Mouse (Mus musculus): ENCODE measurements around the gene Cpa1.

The Cpa1 gene

DNA sequence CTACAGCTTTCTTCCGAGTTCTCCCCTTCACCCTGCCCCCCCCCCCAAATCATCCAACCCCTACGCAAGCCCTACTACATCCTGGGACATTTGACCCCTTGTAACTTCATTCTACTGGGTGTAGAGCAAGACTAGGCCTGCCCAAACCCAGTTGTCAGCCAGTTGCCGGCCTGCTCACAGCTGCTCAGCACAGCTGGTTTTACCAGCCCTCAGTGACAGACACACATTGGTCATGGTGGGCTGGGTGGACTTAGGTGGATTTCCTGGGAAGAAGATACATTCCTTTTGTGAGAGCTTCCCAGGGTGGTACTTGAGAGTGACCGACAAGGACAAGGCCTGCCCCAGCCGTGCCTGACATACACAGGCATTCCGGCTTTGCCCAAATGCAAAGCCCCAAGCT, 18.0 kb upstream of the Cpa1 start:
- DNase-seq (ENCODE audit: low read depth) = no peak

GRCm38 (mm10) chr6:30621986-30622389, 17.0 kb upstream of the Cpa1 start:
- no peak for DNase-seq (ENCODE audit: low read depth)

GRCm38 (mm10) chr6:30624763-30625162, 14.3 kb upstream of the Cpa1 start:
- no peak for DNase-seq (ENCODE audit: low read depth)

GRCm38 (mm10) chr6:30628152-30628551, 10.9 kb upstream of the Cpa1 start:
- no peak for DNase-seq (ENCODE audit: low read depth)

DNA sequence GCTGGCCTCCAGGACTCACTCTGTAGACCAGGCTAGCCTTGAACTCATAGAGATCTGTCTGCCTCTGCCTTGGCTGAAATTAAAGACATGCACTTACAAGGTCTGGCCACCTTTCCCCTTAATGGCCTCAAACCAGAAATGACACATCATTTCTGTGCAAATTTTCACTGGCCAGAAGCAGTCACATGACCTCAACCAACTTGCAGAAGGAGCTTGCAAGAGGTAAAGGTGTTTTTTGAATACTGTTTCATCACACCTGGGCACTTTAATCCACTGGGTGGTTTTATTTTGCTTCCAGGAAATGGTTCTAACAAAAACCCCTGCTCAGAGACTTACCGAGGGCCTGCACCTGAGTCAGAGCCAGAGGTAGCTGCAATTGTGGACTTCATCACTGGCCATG, 9.0 kb upstream of the Cpa1 start:
- DNase-seq (ENCODE audit: low read depth) = no peak

DNA sequence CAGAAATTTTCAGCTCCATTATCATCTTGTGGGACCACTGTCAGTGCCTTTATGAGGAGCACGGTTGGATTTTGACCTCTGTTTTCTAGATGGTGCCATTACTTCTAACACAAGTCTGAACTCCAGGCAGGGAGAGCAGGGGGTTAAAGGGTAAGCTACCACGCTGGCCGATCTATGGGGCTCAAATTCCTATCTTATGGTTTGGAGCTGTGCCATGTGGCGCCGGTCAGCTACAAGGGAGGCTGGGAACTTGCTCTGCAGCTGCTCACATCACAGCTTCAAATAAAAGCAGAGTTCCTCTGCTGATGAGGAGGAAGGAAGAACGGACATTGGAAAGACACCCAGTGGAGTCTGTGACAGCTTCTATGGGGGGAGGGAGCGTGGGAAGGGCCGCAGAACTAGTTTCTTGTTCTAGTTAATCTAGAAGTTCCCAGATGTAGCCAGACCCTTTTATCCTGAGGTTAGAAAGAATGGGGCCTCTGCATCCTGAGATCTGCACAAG, 3.6 kb upstream of the Cpa1 start:
- DNase-seq (ENCODE audit: low read depth) = no peak

DNA sequence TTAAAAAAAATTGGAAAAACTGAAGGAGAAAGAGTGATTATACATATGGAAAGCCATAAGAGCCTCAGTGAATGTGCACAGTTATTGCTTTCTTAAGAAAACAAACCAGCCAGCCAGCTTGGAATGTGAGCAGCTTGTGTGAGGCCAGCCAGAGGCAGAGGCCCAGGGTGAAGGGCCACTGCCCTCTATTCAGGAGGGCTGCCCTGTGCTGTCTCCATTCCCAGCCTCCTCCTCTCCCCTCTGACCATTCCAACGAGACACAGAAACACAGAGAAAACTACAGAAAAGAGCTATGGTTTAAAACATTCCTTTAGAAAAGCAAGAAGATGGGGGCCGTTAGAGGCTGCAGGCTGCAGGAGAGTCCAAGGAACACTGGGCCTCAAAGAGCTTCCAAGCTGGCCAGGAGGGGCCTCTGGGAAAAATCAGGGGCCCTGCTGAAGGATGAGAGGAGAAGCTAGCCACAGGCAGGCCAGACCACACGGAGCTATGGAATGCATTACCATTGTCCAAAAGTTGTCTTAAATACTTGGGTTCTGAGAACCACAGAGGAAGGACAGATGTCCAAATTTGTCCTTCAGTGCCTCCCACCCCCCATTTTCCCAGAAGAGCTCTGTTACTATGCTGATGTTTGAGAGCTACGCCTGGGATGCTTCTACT, 2.7 kb upstream of the Cpa1 start:
- no peak for DNase-seq (ENCODE audit: low read depth)

GRCm38 (mm10) chr6:30643694-30644460, 4.9 kb downstream of the Cpa1 start:
- no peak for DNase-seq (ENCODE audit: low read depth)

DNA sequence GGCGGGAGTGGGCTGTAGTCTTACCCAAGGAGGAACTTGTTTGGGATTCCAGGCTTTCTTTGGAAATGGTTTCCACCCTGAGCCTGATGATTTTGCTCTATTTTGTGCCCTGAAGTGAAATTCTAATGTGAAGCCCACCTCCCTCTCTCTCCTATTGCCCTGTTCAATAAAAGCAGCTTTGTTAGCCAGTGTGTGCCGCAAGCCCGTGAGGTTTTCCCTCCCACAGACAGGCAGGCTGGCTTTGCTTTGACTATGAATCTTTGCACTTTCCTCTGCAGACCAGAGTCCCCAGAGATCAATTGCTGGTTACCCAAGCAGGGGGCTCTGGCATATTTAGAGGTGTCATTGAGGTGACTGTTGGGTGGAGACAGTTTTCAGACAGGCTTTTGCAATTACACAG, 5.4 kb downstream of the Cpa1 start:
- DNase-seq (ENCODE audit: low read depth) = no peak

GRCm38 (mm10) chr6:30645379-30645778, 6.4 kb downstream of the Cpa1 start:
- no peak for DNase-seq (ENCODE audit: low read depth)

DNA sequence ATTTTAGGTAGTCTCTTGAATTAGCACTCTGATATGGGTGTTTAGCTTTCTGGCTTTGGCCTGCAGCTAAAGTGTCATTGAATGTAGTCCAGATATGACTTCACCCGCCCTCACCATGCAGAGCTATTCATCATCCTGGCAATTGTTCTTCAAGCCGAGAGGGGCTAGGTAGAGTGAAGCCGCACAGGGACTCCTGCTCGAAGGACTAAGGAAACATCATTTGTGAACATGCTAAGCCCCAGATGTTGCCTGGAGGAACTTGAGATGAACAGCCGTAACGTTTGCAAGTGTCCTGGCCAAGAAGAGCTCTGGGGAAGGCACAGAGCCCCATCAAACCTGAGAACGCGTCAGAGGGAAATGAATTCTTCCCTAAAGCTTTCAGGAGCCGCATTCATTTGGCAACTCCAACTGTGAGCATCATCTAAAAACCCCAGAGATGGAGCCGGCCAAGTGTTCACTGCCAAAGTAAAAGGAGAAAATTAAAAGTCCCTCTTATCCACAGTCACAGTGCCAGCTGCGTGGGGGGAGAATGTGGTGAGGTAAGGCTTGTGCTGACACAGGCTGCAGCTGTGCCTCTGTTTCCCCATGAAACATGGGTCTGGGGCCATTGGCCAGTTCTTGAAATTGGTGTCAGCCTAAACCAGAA, 10.8 kb downstream of the Cpa1 start:
- DNase-seq (ENCODE audit: low read depth) = no peak

DNA sequence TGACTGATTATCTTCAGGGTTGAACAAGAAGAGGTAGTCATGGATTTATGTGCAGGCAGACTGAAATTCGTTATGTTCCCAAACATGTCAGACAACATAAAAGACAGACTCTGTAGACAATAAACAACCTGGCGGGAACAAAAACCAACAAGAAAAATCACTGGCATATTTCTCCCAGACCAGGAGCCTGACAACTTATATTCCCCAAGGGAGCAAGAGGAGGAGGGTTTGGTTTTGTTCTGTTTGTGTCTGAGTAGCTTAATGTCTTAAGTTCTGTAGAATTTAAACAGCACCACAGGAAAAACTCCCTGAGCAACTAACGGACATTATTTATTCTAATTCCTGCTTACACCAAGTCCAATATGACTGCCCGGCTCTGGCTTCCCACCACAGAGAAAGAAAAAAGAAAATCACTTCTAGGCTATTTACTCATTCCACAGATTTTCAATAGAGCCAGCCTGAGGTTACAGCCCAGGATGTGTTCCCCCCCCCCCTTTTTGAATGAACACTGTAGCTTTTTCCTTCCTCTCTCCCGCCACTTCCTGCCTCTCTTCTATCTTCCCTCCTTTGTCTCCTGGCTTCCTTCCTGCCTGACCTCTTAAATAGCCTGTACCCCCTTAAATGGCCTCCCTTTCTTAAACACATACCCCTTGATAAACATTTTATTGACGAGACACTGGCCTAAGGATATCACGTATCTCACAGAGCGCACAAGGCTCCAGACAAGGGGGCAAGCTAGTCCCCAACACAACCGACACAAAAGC, 13.6 kb downstream of the Cpa1 start:
- DNase-seq (ENCODE audit: low read depth) = no peak

DNA sequence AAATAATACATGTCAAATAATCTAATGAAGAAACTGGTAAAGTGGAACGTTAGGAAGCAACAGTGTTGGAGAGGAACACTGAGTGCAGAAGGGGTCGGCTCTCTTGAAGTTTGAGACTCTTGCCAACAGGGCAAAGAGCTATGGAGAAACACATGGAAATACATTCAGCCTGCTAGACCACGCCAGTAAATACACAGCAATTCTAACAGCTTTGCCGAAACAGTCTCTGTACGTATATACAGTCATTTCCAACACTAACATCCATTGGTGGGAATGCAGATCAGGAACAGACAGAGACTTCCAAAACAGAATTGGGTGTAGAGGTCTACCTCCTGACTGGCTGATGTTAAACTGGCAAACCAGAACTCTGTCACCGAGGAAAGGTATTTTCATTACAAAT, 14.5 kb downstream of the Cpa1 start:
- no peak for DNase-seq (ENCODE audit: low read depth)

- DNase-seq (ENCODE audit: low read depth) = no peak
Observed at GRCm38 (mm10) chr6:30654402-30654859, 15.4 kb downstream of the Cpa1 start.

- DNase-seq (ENCODE audit: low read depth) = no peak
Observed at GRCm38 (mm10) chr6:30654932-30655331, 15.9 kb downstream of the Cpa1 start.

DNA sequence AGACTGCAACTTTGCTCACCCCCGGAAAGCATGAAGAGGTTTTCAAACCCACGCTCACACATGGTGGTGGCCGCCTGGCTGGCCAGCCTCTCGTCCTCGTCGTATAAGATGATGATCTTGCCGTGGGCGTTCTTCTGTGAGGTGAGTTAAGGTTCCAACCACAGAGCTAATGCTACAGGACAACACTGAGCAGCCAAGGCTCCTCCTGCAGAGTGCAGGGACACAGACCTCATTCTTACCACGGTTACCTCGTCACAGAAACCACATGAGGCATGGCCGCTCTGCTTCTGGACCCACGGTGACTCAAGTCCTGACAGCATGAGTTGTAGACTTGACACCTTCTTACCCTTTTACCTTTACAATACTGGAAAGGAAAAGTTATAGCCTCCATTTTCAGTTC, 18.3 kb downstream of the Cpa1 start:
- DNase-seq (ENCODE audit: low read depth) = no peak

- DNase-seq (ENCODE audit: low read depth) = no peak
Observed at GRCm38 (mm10) chr6:30658619-30659018, 19.6 kb downstream of the Cpa1 start.

DNA sequence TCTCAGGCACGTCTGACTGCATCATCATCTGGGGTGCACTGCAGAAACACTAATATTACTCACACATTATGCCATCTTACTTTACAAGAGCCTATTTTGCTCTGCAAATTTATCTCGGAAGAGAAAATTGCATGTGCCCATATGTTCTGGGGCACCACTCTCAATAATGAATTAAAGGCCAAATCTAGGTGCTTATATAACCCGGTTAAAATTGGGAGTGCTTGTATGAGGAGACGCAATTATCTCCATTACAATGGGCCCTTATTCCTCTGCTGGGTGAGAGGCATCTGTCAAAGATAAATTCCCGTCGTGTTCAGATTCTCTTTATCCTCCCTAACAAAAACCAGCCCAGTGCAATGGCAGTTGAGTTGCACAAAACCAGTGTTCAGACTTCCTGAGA, 25.8 kb downstream of the Cpa1 start:
- DNase-seq (ENCODE audit: low read depth) = no peak

- DNase-seq (ENCODE audit: low read depth) = no peak
Observed at GRCm38 (mm10) chr6:30665296-30665695, 26.3 kb downstream of the Cpa1 start.

DNA sequence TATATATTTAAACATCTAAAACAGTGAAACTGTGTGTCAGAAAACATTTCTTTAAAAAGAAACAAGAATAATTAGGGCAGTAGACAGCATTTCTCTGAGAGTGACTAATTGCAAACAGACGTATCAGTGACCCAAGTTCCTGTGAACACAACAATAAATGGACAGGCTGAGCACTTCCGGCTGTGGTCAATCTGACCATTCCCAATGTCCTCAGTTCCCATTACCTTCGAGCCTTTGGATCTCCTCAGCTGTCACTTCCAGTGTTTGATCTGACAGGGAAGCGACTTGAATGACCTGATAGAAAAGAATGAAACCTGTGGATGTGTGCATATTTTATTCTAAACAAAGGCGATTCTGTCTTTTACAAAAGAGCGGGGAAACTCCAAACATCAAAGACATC, 27.0 kb downstream of the Cpa1 start:
- no peak for DNase-seq (ENCODE audit: low read depth)

DNA sequence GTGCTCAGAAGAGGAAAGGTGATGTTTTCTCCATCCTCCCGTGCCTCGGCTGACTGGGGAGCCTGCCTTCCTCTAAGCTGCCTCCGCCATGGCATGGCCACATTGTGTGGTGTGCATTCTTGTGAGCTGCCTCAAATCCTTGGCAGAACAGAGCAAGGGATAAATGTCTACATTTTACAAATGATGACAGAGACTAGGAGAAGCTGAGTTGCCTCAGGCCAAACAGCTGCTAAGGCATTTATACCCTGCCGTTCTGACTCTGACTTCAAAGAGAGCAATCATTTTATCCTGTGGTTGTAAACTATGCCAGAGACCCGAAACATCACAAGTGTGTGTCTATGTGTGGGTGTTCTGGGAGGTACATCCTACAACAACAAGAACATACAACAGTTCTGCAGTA, 28.6 kb downstream of the Cpa1 start:
- no peak for DNase-seq (ENCODE audit: low read depth)

DNA sequence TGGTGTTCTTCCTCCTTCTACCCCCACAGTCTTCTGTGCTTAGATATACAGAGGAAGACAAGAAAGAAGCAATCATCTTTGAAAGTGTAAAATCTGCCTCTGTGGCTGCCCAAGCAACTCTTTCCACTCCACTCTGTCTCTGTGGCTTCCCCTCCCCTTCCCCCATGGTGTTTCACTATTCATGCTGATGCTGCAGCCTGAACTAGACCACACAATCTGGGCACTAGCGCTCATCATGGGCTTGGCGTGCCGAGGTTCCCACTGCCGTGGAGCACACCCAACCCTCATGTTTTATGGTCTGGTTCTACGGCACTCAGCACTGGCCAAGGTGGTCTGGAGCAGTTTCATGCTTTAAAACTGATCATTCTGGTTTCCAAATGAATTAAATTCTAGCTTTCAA, 32.7 kb downstream of the Cpa1 start:
- DNase-seq (ENCODE audit: low read depth) = peak; percentile 33
